Mouse (Mus musculus) MEL (cell line): ENCODE measurements around the gene Pax6.

Source experiments
- CTCF ChIP-seq, 3 experiments: IDR thresholded peaks in 2 of 3; conservative IDR thresholded peaks in 1 of 3; 2 replicates each; pipeline ENCODE4 v1.5.1; 2011 to 2012; ENCODE audit warnings: low read length in 3 of 3, low read depth in 2 of 3, mild to moderate bottlenecking in 2 of 3, improper control_type of control experiment in 1 of 3, inconsistent platforms in 1 of 3, mixed read lengths in 1 of 3, moderate library complexity in 1 of 3; ENCODE audit not compliant: control insufficient read depth in 1 of 3, insufficient read depth in 1 of 3, poor library complexity in 1 of 3, severe bottlenecking in 1 of 3
- GABPA ChIP-seq: IDR thresholded peaks from 2 replicates; pipeline ENCODE4 v1.6.1; 2012; ENCODE audit warnings: low read depth, mild to moderate bottlenecking, inconsistent platforms, low read length, improper control_type of control experiment, moderate library complexity
- GATA1 ChIP-seq: IDR thresholded peaks from 2 replicates; pipeline ENCODE4 v1.6.1; 2011; ENCODE audit warnings: low read depth, low read length, improper control_type of control experiment
- MAX ChIP-seq: IDR thresholded peaks from 2 replicates; pipeline ENCODE4 v1.6.1; 2011; ENCODE audit warnings: low read length, improper control_type of control experiment
- NRF1 ChIP-seq: IDR thresholded peaks from 2 replicates; pipeline ENCODE4 v1.6.1; 2014; ENCODE audit warnings: low read depth, mild to moderate bottlenecking, inconsistent platforms, low read length, improper control_type of control experiment, moderate library complexity; ENCODE audit not compliant: poor library complexity, insufficient read depth, severe bottlenecking
- POLR2A ChIP-seq, 2 experiments: IDR thresholded peaks; 2 replicates each; pipeline ENCODE4 v1.6.1; 2011 to 2012; ENCODE audit warnings: low read length in 2 of 2, mild to moderate bottlenecking in 2 of 2, control low read depth in 1 of 2, improper control_type of control experiment in 1 of 2, low read depth in 1 of 2, moderate library complexity in 1 of 2; ENCODE audit not compliant: control insufficient read depth in 1 of 2, insufficient read depth in 1 of 2, poor library complexity in 1 of 2
- POLR2AphosphoS2 ChIP-seq: IDR thresholded peaks from 2 replicates; pipeline ENCODE4 v1.6.1; 2011; ENCODE audit warnings: low read length, improper control_type of control experiment
- SIN3A ChIP-seq: IDR thresholded peaks from 2 replicates; pipeline ENCODE4 v1.6.1; 2012; ENCODE audit warnings: low read length, improper control_type of control experiment, inconsistent platforms
- SMC3 ChIP-seq: IDR thresholded peaks from 2 replicates; pipeline ENCODE4 v1.6.1; 2011; ENCODE audit warnings: low read depth, low read length, improper control_type of control experiment
- USF1 ChIP-seq: IDR thresholded peaks from 2 replicates; pipeline ENCODE4 v1.6.1; 2014; ENCODE audit warnings: low read depth, mild to moderate bottlenecking, inconsistent platforms, low read length, improper control_type of control experiment, moderate library complexity
- USF2 ChIP-seq, 2 experiments: IDR thresholded peaks; 2 replicates each; pipeline ENCODE4 v1.6.1; 2011 to 2012; ENCODE audit warnings: improper control_type of control experiment in 2 of 2, low read length in 2 of 2, borderline replicate concordance in 1 of 2, inconsistent platforms in 1 of 2, low read depth in 1 of 2, mild to moderate bottlenecking in 1 of 2; ENCODE audit not compliant: insufficient read depth in 1 of 2
- ZC3H11A ChIP-seq: IDR thresholded peaks from 2 replicates; pipeline ENCODE4 v1.6.1; 2012; ENCODE audit warnings: low read depth, mild to moderate bottlenecking, inconsistent platforms, low read length, improper control_type of control experiment

GRCm38 (mm10) chr2:105689771-105690639 is 21.3 kb downstream of the Pax6 start:
- no peak for TF ChIP-seq GATA1
- TF ChIP-seq CTCF (IDR thresholded peaks at IDR 0.05 in 2 of 3, conservative IDR thresholded peaks at IDR 0.05 in 1 of 3; ENCODE audit: control insufficient read depth in 1 of 3, insufficient read depth in 1 of 3, low read depth in 2 of 3, low read length in 3 of 3, poor library complexity in 1 of 3, severe bottlenecking in 1 of 3): no peak
- TF ChIP-seq NRF1: no peak
- TF ChIP-seq USF1: no peak
- no peak for TF ChIP-seq GABPA
- no peak for TF ChIP-seq POLR2A (IDR thresholded peaks at IDR 0.05; ENCODE audit: control insufficient read depth in 1 of 2, insufficient read depth in 1 of 2, low read depth in 1 of 2, low read length in 2 of 2, poor library complexity in 1 of 2)
- TF ChIP-seq SMC3: no peak
- no peak for TF ChIP-seq USF2 (IDR thresholded peaks at IDR 0.05; ENCODE audit: borderline replicate concordance in 1 of 2, insufficient read depth in 1 of 2, low read depth in 1 of 2, low read length in 2 of 2)
- no peak for TF ChIP-seq POLR2AphosphoS2
- no peak for TF ChIP-seq SIN3A
- TF ChIP-seq ZC3H11A: no peak
- TF ChIP-seq MAX: no peak
